In the genomic region with DNA sequence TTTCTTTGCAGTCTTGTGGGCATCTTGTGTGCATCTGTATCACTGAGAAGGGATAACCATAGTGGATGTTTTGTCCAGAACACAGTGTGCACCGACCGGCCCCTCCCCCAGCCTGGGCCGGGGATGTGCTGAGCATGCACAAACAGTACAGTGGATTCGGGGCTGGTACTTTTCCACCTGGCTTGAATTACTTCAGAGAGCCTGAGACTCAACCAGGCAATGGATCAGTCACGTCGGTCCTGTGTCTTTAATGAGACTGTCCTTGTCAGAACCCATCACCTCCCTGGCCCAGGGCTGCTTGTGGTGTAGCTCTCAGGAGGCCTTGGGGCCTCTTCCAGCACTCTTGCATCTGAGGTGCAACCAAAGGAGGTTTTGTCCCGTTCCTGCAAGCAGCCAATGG, we compare ENCODE assay signal across 16 mouse cellular contexts. TPM values are rescaled to one million over a fixed set of nuclear protein-coding genes. Genes with fewer than 3 reads are reported as not detected.
DNase-seq lines count a peak whose midpoint lies in the region; ATAC-seq and TF ChIP-seq lines count a peak whose summit lies in the region.
"Had no signal": no experiment of that assay in that cellular context is flagged by ENCODE, and none has a peak within 500 bp of the region (broad histone marks: within the 10 kb centered on the region; RNA-seq: fewer than 3 reads in every experiment).

No protein-coding gene starts in this region.

- peaks cover 53% of the 10 kb centered on the region for H3K4me1 ChIP-seq in hindbrain, embryonic 13.5 days (replicated peaks)
- no peaks in the 10 kb centered on the region for H3K4me1 ChIP-seq in hindbrain, embryonic 11.5 days (replicated peaks; ENCODE audit: control insufficient read depth, insufficient read depth, low read length)
- peaks cover 0 to 24% of the 10 kb centered on the region in 2 experiments; a peak in 3 of 4 replicates for H3K4me1 ChIP-seq in ES-E14 (ENCODE audit: control insufficient read depth in 2 of 2, insufficient read depth in 2 of 2, low read length in 2 of 2, poor library complexity in 1 of 2)
- H3K4me1 ChIP-seq in limb, embryonic 14.5 days (ENCODE audit: control insufficient read depth, insufficient read depth, low read length), result 0 out of 2 replicates have a peak, but pooled peaks cover 3% of the 10 kb centered on the region
- no peaks in the 10 kb centered on the region for H3K4me1 ChIP-seq in stomach, postnatal 0 days (replicated peaks; ENCODE audit: control insufficient read depth, insufficient read depth)
- H3K4me1 ChIP-seq: lung, embryonic 15.5 days; megakaryocyte, embryonic 14.5 days had no signal

- H3K27ac ChIP-seq in hindbrain, embryonic 13.5 days, result peak overlapping the region; percentile 73
- no peak overlapping the region for H3K27ac ChIP-seq in hindbrain, embryonic 11.5 days (ENCODE audit: low read depth, low read length)
- no peak overlapping the region; the same call in 1 of the 2 replicates for H3K27ac ChIP-seq in ES-E14 (ENCODE audit: insufficient read depth, low read depth, low read length, poor library complexity, severe bottlenecking)
- H3K27ac ChIP-seq in limb, embryonic 14.5 days (replicated peaks; ENCODE audit: low read depth, low read length), result no peak overlapping the region
- no peak overlapping the region for H3K27ac ChIP-seq in stomach, postnatal 0 days (replicated peaks)
- H3K27ac ChIP-seq: kidney, postnatal 0 days; lung, embryonic 15.5 days had no signal

- ATAC-seq in hindbrain, embryonic 13.5 days (ENCODE audit: low FRiP score), result no peak
- no peak for ATAC-seq in hindbrain, embryonic 11.5 days (ENCODE audit: low FRiP score)
- no peak for ATAC-seq in limb, embryonic 14.5 days (ENCODE audit: low FRiP score, low read depth)
- no peak for ATAC-seq in stomach, postnatal 0 days (ENCODE audit: low FRiP score, low TSS enrichment)
- no peak for ATAC-seq in monocyte, adult 5-6 weeks (replicated peaks; ENCODE audit: insufficient number of reproducible peaks, low FRiP score, low TSS enrichment, poor library complexity, severe bottlenecking)
- ATAC-seq: inflammation-experienced regulatory T-cells, adult 6 months; Patski had no signal

- H3K9me3 ChIP-seq in hindbrain, embryonic 13.5 days, result no peaks in the 10 kb centered on the region
- no peaks in the 10 kb centered on the region for H3K9me3 ChIP-seq in hindbrain, embryonic 11.5 days (ENCODE audit: control insufficient read depth, low read length)
- H3K9me3 ChIP-seq in ES-E14 (ENCODE audit: control insufficient read depth, insufficient read depth, low read depth, low read length), result no peaks in the 10 kb centered on the region
- H3K9me3 ChIP-seq in limb, embryonic 14.5 days (ENCODE audit: control insufficient read depth, low read length), result no peaks in the 10 kb centered on the region
- no peaks in the 10 kb centered on the region for H3K9me3 ChIP-seq in stomach, postnatal 0 days (ENCODE audit: control insufficient read depth, low read length)
- H3K9me3 ChIP-seq: lung, embryonic 15.5 days; megakaryocyte, embryonic 14.5 days had no signal

- no peak for TF ChIP-seq POLR2A in limb, embryonic 14.5 days (IDR thresholded peaks at IDR 0.05; ENCODE audit: borderline replicate concordance, extremely low read depth, insufficient read depth, insufficient read length)

- DNase-seq in hindbrain, embryonic 11.5 days (ENCODE audit: low spot score), result no peak
- DNase-seq in ES-E14 (ENCODE audit: low read depth, low spot score), result no peak
- DNase-seq in adrenal gland, postnatal 25 days, result peak; percentile 33
- DNase-seq in limb, embryonic 14.5 days (ENCODE audit: low spot score), result no peak
- no peak for DNase-seq in stomach, postnatal 0 days (ENCODE audit: low spot score)
- DNase-seq: cerebellum, adult 11 months had no signal

- no peak for TF ChIP-seq CTCF in stomach, postnatal 0 days (IDR thresholded peaks at IDR 0.05; ENCODE audit: low read depth)

- H3K9ac ChIP-seq in hindbrain, embryonic 13.5 days, result peak overlapping the region; percentile 35
- H3K9ac ChIP-seq in hindbrain, embryonic 11.5 days (ENCODE audit: low read depth, low read length), result no peak overlapping the region
- no peak overlapping the region for H3K9ac ChIP-seq in ES-E14 (ENCODE audit: insufficient read depth, low read depth, low read length, poor library complexity, severe bottlenecking)
- H3K9ac ChIP-seq in limb, embryonic 14.5 days (ENCODE audit: low read depth, low read length, severe bottlenecking), result 0 out of 2 replicates have a peak overlapping the region, but pooled peaks have one; percentile 3
- H3K9ac ChIP-seq in stomach, postnatal 0 days (ENCODE audit: low read length), result no peak overlapping the region
- H3K9ac ChIP-seq: lung, embryonic 15.5 days had no signal

- H3K36me3 ChIP-seq in hindbrain, embryonic 13.5 days, result peaks cover 57% of the 10 kb centered on the region
- 0 out of 2 replicates have a peak, but pooled peaks cover 2% of the 10 kb centered on the region for H3K36me3 ChIP-seq in hindbrain, embryonic 11.5 days (ENCODE audit: control insufficient read depth, insufficient read depth, low read length)
- no peaks in the 10 kb centered on the region for H3K36me3 ChIP-seq in ES-E14 (ENCODE audit: control insufficient read depth, insufficient read depth, low read length, poor library complexity, severe bottlenecking)
- H3K36me3 ChIP-seq in limb, embryonic 14.5 days (ENCODE audit: control insufficient read depth, insufficient read depth, low read length), result no peaks in the 10 kb centered on the region
- H3K36me3 ChIP-seq in stomach, postnatal 0 days (ENCODE audit: control insufficient read depth, insufficient read depth, low read length), result no peaks in the 10 kb centered on the region
- H3K36me3 ChIP-seq: lung, embryonic 15.5 days had no signal

- 57% methylated on average over 7 of the region's 7 CpGs for whole genome bisulfite sequencing in hindbrain, embryonic 13.5 days
- 68% methylated on average over 7 of the region's 7 CpGs for WGBS in hindbrain, embryonic 11.5 days
- 43% methylated on average over 7 of the region's 7 CpGs for WGBS in limb, embryonic 14.5 days
- WGBS in stomach, postnatal 0 days, result 63% methylated on average over 7 of the region's 7 CpGs

- no peaks in the 10 kb centered on the region for H3K27me3 ChIP-seq in hindbrain, embryonic 13.5 days
- H3K27me3 ChIP-seq in hindbrain, embryonic 11.5 days (ENCODE audit: control insufficient read depth, insufficient read depth, low read length), result no peaks in the 10 kb centered on the region
- no peaks in the 10 kb centered on the region for H3K27me3 ChIP-seq in limb, embryonic 14.5 days (ENCODE audit: control insufficient read depth, insufficient read depth, low read length)
- no peaks in the 10 kb centered on the region for H3K27me3 ChIP-seq in stomach, postnatal 0 days (ENCODE audit: control insufficient read depth, insufficient read depth, low read length)
- H3K27me3 ChIP-seq: lung, embryonic 15.5 days had no signal

- in situ Hi-C loops in ES-E14 (cut with MboI; ENCODE audit: low sequenced_read_pairs in 2 of 2, unreplicated experiment in 2 of 2), result no loop called here

- no peak overlapping the region for H3K4me2 ChIP-seq in hindbrain, embryonic 13.5 days
- no peak overlapping the region for H3K4me2 ChIP-seq in hindbrain, embryonic 11.5 days (replicated peaks; ENCODE audit: low read depth, low read length)
- no peak overlapping the region for H3K4me2 ChIP-seq in limb, embryonic 14.5 days (replicated peaks; ENCODE audit: low read depth, low read length, severe bottlenecking)
- H3K4me2 ChIP-seq in stomach, postnatal 0 days (replicated peaks; ENCODE audit: low read depth), result no peak overlapping the region
- H3K4me2 ChIP-seq: liver, embryonic 11.5 days; lung, embryonic 15.5 days had no signal

- no peak overlapping the region for H3K4me3 ChIP-seq in hindbrain, embryonic 13.5 days
- H3K4me3 ChIP-seq in hindbrain, embryonic 11.5 days (ENCODE audit: low read depth, low read length), result no peak overlapping the region
- no peak overlapping the region for H3K4me3 ChIP-seq in ES-E14 (ENCODE audit: insufficient read depth in 1 of 2, low read depth in 1 of 2, low read length in 2 of 2, poor library complexity in 1 of 2, severe bottlenecking in 1 of 2)
- no peak overlapping the region for H3K4me3 ChIP-seq in limb, embryonic 14.5 days (replicated peaks; ENCODE audit: low read length)
- H3K4me3 ChIP-seq in stomach, postnatal 0 days (ENCODE audit: low read depth, low read length), result no peak overlapping the region
- H3K4me3 ChIP-seq: lung, embryonic 15.5 days; megakaryocyte, embryonic 14.5 days had no signal

- TF ChIP-seq EP300 in stomach, postnatal 0 days (optimal IDR thresholded peaks at IDR 0.05), result no peak

TF ChIP-seq in ES-E14, 5 proteins besides CTCF, POLR2A, EP300 and RAD21:
- no peak for TF ChIP-seq CHD2 (IDR thresholded peaks at IDR 0.05; ENCODE audit: low read depth, low read length)
- peak; percentile 73 for TF ChIP-seq MAFK (IDR thresholded peaks at IDR 0.05; ENCODE audit: insufficient read depth, low read depth, low read length)

RNA-seq across cellular contexts. Expression of gene Mgat5b, which starts 46.4 kb away (rescaled TPM):
- 22.8 and 24.5 TPM in 2 replicates for polyA plus RNA-seq in hindbrain, embryonic 13.5 days (2015; fragmentation: Nextera tagmentation; extraction: Ambion mirVana)
- polyA plus RNA-seq in hindbrain, embryonic 11.5 days (2014; fragmentation: Nextera tagmentation; extraction: Ambion mirVana), result 5.7 and 6.6 TPM in 2 replicates
- 7.1 and 10.1 TPM in 2 replicates for total RNA-seq in ES-E14 (2012; rRNA removed)
- 0.57 and 0.94 TPM in 2 replicates for total RNA-seq in adrenal gland, postnatal 25 days (2021)
- 3.6 and 6.7 TPM in 2 replicates for polyA plus RNA-seq in limb, embryonic 14.5 days (2012; rRNA removed)
- 0.78 and 1.1 TPM in 2 replicates for polyA plus RNA-seq in limb, embryonic 14.5 days (2014; fragmentation: Nextera tagmentation; extraction: Ambion mirVana)
- polyA plus RNA-seq in stomach, postnatal 0 days (2015; fragmentation: Nextera tagmentation; extraction: Ambion mirVana), result 0.30 and 0.57 TPM in 2 replicates
- not detected in 3 replicates for total RNA-seq in monocyte, adult 5-6 weeks (2017)
- total RNA-seq: neutrophil, adult 5-6 weeks had no signal
- polyA plus RNA-seq: inflammation-experienced regulatory T-cells, adult 6 months; spleen, adult 2 months had no signal

Comparison
In these comparisons a context has a peak if more than half of its experiments do, and no peak if none do; other contexts are left out.
1. H3K9ac ChIP-seq: peak in hindbrain, embryonic 13.5 days (single experiment) and limb, embryonic 14.5 days (single experiment); none in hindbrain, embryonic 11.5 days (single experiment), ES-E14 (single experiment) and stomach, postnatal 0 days (single experiment).